Mouse (Mus musculus) spleen, adult 2 months (tissue): ENCODE data around the gene Gda. TPM values are rescaled to one million over a fixed set of nuclear protein-coding genes. Genes with fewer than 3 reads are reported as not detected.

Experiments used
- DNase-seq, 2 experiments: peaks; one replicate each; pipeline versions ENCODE4 v3.0.0 to v3.0.0-alpha.2; 2012 to 2021; ENCODE audit warnings: low spot score in 2 of 2, low read depth in 1 of 2
- H3K27ac ChIP-seq: fragments of 200-500 bp; 2 replicates; pipeline ENCODE4 v1.5.1; 2012; ENCODE audit warnings: low read length, inconsistent platforms; ENCODE audit not compliant: insufficient read depth
- H3K27me3 ChIP-seq: fragments of 200-500 bp; 2 replicates; pipeline ENCODE4 v1.6.1; 2012; ENCODE audit warnings: mild to moderate bottlenecking, moderate library complexity, low read length, inconsistent platforms; ENCODE audit not compliant: control insufficient read depth, insufficient read depth
- H3K36me3 ChIP-seq: fragments of 200-500 bp; 2 replicates; pipeline ENCODE4 v1.6.1; 2012; ENCODE audit warnings: mild to moderate bottlenecking, low read length, inconsistent platforms; ENCODE audit not compliant: control insufficient read depth, insufficient read depth
- H3K4me1 ChIP-seq: fragments of 200-500 bp; 2 replicates; pipeline ENCODE4 v1.6.1; 2011; ENCODE audit warnings: inconsistent platforms; ENCODE audit not compliant: control insufficient read depth, insufficient read depth, insufficient read length
- H3K4me3 ChIP-seq: fragments of 200-500 bp; 2 replicates; pipeline ENCODE4 v1.5.1; 2011; ENCODE audit warnings: mild to moderate bottlenecking, inconsistent platforms; ENCODE audit not compliant: insufficient read depth, insufficient read length; ENCODE audit errors: extremely low read depth
- CTCF ChIP-seq: fragments of 200-500 bp; IDR thresholded peaks from 2 replicates; pipeline ENCODE4 v1.5.1; 2011; ENCODE audit warnings: mild to moderate bottlenecking, inconsistent platforms; ENCODE audit not compliant: insufficient read depth, insufficient read length, insufficient replicate concordance; ENCODE audit errors: extremely low read depth
- POLR2A ChIP-seq: fragments of 200-500 bp; IDR thresholded peaks from 2 replicates; pipeline ENCODE4 v1.6.1; 2011; ENCODE audit warnings: low read depth, low read length, inconsistent platforms
- WGBS: fragments of 180-500 bp; shearing (Covaris S2); methylation state at CpG from one replicate; pipeline ENCODE4 v1.1.7; 2018; 5-methylcytosine and 5-hydroxymethylcytosine counted together
- polyA plus RNA-seq: library from polyadenylated mRNA; depleted of rRNA; stranded (reverse); fragments of >200 nt; gene quantifications from 2 replicates; pipeline ENCODE4 v1.2.3, GENCODE M21; 2012; rRNA removed

The Gda gene
- 6.4 and 10.9 TPM in 2 replicates for polyA plus RNA-seq

GRCm38 (mm10) chr19:21473345-21473744 lies at the start of gene Gda:
Gene Gda, minus strand, starts transcription at chr19:21473445.
- H3K4me1 ChIP-seq, result no peaks in the 10 kb centered on the region; the same call in 1 of the 2 replicates
- no peak for TF ChIP-seq POLR2A
- TF ChIP-seq CTCF, result no peak
- no peaks in the 10 kb centered on the region for H3K36me3 ChIP-seq
- H3K4me3 ChIP-seq, result peak within 1 kb of the TSS; percentile 55
- H3K27ac ChIP-seq, result no peak within 1 kb of the TSS
- WGBS, result 73% methylated on average over 2 of the region's 2 CpGs
- no peaks in the 10 kb centered on the region; the same call in 1 of the 2 replicates for H3K27me3 ChIP-seq
- DNase-seq, result no peak

GRCm38 (mm10) chr19:21520280-21520679 lies 47.0 kb upstream of the Gda start:
- Histone ChIP-seq H3K27me3 (no peaks in the 10 kb centered on the region), H3K36me3 (no peaks in the 10 kb centered on the region), H3K27ac (no peak overlapping the region), H3K4me3 (no peak overlapping the region), H3K4me1 (no peaks in the 10 kb centered on the region)
- TF ChIP-seq POLR2A (no peak), CTCF (no peak)
- no peak for DNase-seq
- WGBS, result 58% methylated on average over 2 of the region's 2 CpGs

- no peak for TF ChIP-seq POLR2A
- peak; percentile 23; the same call in 1 of the 2 replicates for TF ChIP-seq CTCF
- peak; percentile 2 to 18 for DNase-seq
- Histone ChIP-seq H3K4me1 (no peaks in the 10 kb centered on the region), H3K4me3 (no peak overlapping the region), H3K27ac (no peak overlapping the region), H3K36me3 (no peaks in the 10 kb centered on the region), H3K27me3 (no peaks in the 10 kb centered on the region)
- WGBS, result 50% methylated on average over 3 of the region's 3 CpGs
These were observed 36.9 kb upstream of the Gda start for GRCm38 (mm10) chr19:21510116-21510515.

GRCm38 (mm10) chr19:21507561-21508232 lies 34.5 kb upstream of the Gda start:
- Histone ChIP-seq H3K27me3 (no peaks in the 10 kb centered on the region), H3K36me3 (no peaks in the 10 kb centered on the region), H3K4me3 (no peak overlapping the region), H3K27ac (no peak overlapping the region), H3K4me1 (no peaks in the 10 kb centered on the region)
- no peak for DNase-seq
- TF ChIP-seq CTCF, result no peak
- 77% methylated on average over 7 of the region's 7 CpGs for WGBS

- no peak for DNase-seq
- Histone ChIP-seq H3K36me3 (no peaks in the 10 kb centered on the region), H3K4me3 (no peak overlapping the region), H3K4me1 (no peaks in the 10 kb centered on the region), H3K27ac (no peak overlapping the region), H3K27me3 (no peaks in the 10 kb centered on the region)
- TF ChIP-seq CTCF (no peak), POLR2A (no peak)
- WGBS, result 85% methylated on average over 2 of the region's 2 CpGs
These were observed 33.9 kb upstream of the Gda start for GRCm38 (mm10) chr19:21507133-21507532.

- H3K36me3 ChIP-seq, result no peaks in the 10 kb centered on the region
- DNase-seq, result no peak
- TF ChIP-seq CTCF, result no peak
- TF ChIP-seq POLR2A, result no peak
- 84% methylated on average over 2 of the region's 2 CpGs for WGBS
- H3K27ac ChIP-seq, result no peak overlapping the region
- no peak overlapping the region for H3K4me3 ChIP-seq
- no peaks in the 10 kb centered on the region for H3K27me3 ChIP-seq
- no peaks in the 10 kb centered on the region for H3K4me1 ChIP-seq
These were observed 31.5 kb upstream of the Gda start for GRCm38 (mm10) chr19:21504716-21505115.

GRCm38 (mm10) chr19:21499394-21499983 lies 26.2 kb upstream of the Gda start:
- H3K4me1 ChIP-seq, result no peaks in the 10 kb centered on the region
- H3K27ac ChIP-seq, result no peak overlapping the region
- DNase-seq, result no peak
- no peaks in the 10 kb centered on the region for H3K36me3 ChIP-seq
- TF ChIP-seq POLR2A (no peak), CTCF (no peak)
- no peak overlapping the region for H3K4me3 ChIP-seq
- H3K27me3 ChIP-seq, result no peaks in the 10 kb centered on the region
- WGBS, result 82% methylated on average over 2 of the region's 2 CpGs
